Mouse (Mus musculus): ENCODE results near the gene Tfap2a. TPM values are rescaled to one million over a fixed set of nuclear protein-coding genes. Genes with fewer than 3 reads are reported as not detected.

Gene Tfap2a
- polyA plus RNA-seq, 1 experiment from 2014 or later, result 3.4 TPM

- TF ChIP-seq EP300 (optimal IDR thresholded peaks at IDR 0.05) (no peak), CTCF (IDR thresholded peaks at IDR 0.05; ENCODE audit: low read depth) (no peak)
- 5% methylated on average over 11 of the region's 11 CpGs for WGBS
- Histone ChIP-seq H3K36me3 (ENCODE audit: control insufficient read depth, insufficient read depth, low read length) (0 out of 2 replicates have a peak, but pooled peaks cover 2% of the 10 kb centered on the region), H3K27me3 (ENCODE audit: control insufficient read depth, insufficient read depth, low read length) (peaks cover 19% of the 10 kb centered on the region; the same call in 1 of the 2 replicates), H3K4me2 (replicated peaks; ENCODE audit: low read depth) (peak overlapping the region; percentile 70), H3K9me3 (ENCODE audit: control insufficient read depth, low read length) (no peaks in the 10 kb centered on the region), H3K9ac (ENCODE audit: low read length) (peak overlapping the region; percentile 45; the same call in 1 of the 2 replicates), H3K4me1 (replicated peaks; ENCODE audit: control insufficient read depth, insufficient read depth) (no peaks in the 10 kb centered on the region), H3K27ac (replicated peaks) (peak overlapping the region; percentile 81), H3K4me3 (ENCODE audit: low read depth, low read length) (peak overlapping the region; percentile 60)
- ATAC-seq (ENCODE audit: low FRiP score, low TSS enrichment) (no peak), DNase-seq (ENCODE audit: low spot score) (no peak)
Observed at GRCm38 (mm10) chr13:40732085-40732484, 6.1 kb downstream of the Tfap2a start.

- Histone ChIP-seq H3K4me1 (replicated peaks; ENCODE audit: control insufficient read depth, insufficient read depth) (no peaks in the 10 kb centered on the region), H3K36me3 (ENCODE audit: control insufficient read depth, insufficient read depth, low read length) (0 out of 2 replicates have a peak, but pooled peaks cover 2% of the 10 kb centered on the region), H3K27me3 (ENCODE audit: control insufficient read depth, insufficient read depth, low read length) (peaks cover 19% of the 10 kb centered on the region; the same call in 1 of the 2 replicates), H3K4me3 (ENCODE audit: low read depth, low read length) (peak overlapping the region; percentile 60), H3K27ac (replicated peaks) (peak overlapping the region; percentile 91), H3K9me3 (ENCODE audit: control insufficient read depth, low read length) (no peaks in the 10 kb centered on the region), H3K4me2 (replicated peaks; ENCODE audit: low read depth) (peak overlapping the region; percentile 70), H3K9ac (ENCODE audit: low read length) (peak overlapping the region; percentile 66)
- ATAC-seq (ENCODE audit: low FRiP score, low TSS enrichment) (peak; percentile 83), DNase-seq (ENCODE audit: low spot score) (peak; percentile 78)
- peak; percentile 42 for TF ChIP-seq EP300 (optimal IDR thresholded peaks at IDR 0.05)
- TF ChIP-seq CTCF (IDR thresholded peaks at IDR 0.05; ENCODE audit: low read depth), result no peak
- under 1% methylated on average over 67 of the region's 74 CpGs for WGBS
Observed at GRCm38 (mm10) chr13:40731179-40731841, 6.9 kb downstream of the Tfap2a start.

DNA sequence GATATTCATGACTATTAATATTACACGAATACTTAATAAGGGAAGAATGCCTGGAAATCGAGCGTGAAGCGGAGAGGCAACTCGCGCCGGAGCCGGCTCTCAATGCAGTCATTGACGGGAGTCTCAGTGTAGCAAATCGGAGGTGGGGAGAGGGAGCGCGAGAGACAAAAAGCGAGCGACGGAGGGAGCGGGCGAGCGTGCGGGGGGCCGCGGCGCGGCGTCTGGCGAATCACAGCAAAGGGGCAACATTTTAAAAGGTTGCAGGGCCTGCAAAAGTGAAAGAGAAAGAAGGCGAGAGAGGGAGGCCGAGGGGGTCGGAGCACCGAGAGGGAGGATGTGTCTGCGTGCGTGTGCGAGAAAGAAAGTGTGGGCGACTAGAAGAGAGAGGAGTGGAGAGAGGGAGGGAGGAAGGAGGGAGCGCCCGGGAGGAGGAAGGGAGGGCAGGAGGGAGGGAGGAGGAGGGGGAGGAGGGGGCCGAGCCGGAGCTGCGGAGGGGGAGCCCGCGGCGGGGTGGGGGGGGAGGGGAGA is 7.5 kb downstream of the Tfap2a start:
- no peak for DNase-seq (ENCODE audit: low spot score)

DNA sequence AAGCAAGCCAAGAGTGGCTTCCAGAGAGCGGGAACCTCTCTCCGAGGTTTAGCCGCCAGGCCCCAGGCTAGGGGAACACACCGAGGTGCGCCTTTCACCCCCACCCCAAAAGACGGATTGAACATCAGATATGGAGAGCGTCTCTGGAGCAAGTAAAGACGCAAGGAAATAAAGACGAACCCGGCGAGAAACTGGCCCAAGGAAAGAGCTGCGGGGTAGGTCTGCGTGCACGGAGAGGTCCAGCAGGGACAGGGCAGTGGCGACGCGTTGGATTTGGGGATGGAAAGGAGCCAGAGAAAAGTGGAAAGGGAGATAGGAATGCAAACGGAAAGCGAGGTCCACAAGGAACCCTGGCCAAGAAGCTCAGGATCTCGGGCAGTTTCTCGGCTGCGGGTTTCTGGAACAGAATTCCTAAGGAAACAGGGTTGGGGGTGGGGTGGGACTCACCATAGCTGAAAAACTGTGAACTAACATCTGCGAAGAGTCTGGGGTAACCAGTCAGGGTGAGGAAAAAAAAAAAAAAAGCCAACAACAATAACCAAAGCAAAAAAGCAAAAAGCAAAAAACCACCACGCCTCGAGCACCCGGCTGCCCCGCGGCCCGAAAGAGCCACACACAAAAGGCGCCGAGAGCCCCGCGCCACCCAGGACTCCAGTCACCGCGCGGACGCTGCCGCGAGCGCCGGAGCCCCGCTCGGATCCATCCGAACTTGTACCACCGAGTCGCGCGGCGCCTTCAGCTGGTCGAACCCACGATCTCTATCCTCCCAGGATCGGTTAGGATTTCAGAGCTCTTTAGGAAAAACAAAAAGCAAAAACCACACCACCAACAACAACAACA is 8.4 kb downstream of the Tfap2a start:
- peak overlapping the region; percentile 70 for H3K4me2 ChIP-seq (replicated peaks; ENCODE audit: low read depth)
- no peak overlapping the region for H3K27ac ChIP-seq (replicated peaks)
- 1% methylated on average over 52 of the region's 52 CpGs for WGBS
- DNase-seq (ENCODE audit: low spot score) (no peak), ATAC-seq (ENCODE audit: low FRiP score, low TSS enrichment) (no peak)
- H3K27me3 ChIP-seq (ENCODE audit: control insufficient read depth, insufficient read depth, low read length), result peaks cover 12% of the 10 kb centered on the region; the same call in 1 of the 2 replicates
- H3K9ac ChIP-seq (ENCODE audit: low read length), result peak overlapping the region; percentile 51; the same call in 1 of the 2 replicates
- 0 out of 2 replicates have a peak, but pooled peaks cover 2% of the 10 kb centered on the region for H3K36me3 ChIP-seq (ENCODE audit: control insufficient read depth, insufficient read depth, low read length)
- H3K9me3 ChIP-seq (ENCODE audit: control insufficient read depth, low read length), result no peaks in the 10 kb centered on the region
- peak overlapping the region; percentile 60 for H3K4me3 ChIP-seq (ENCODE audit: low read depth, low read length)
- H3K4me1 ChIP-seq (replicated peaks; ENCODE audit: control insufficient read depth, insufficient read depth), result no peaks in the 10 kb centered on the region
- TF ChIP-seq EP300 (optimal IDR thresholded peaks at IDR 0.05), result no peak
- no peak for TF ChIP-seq CTCF (IDR thresholded peaks at IDR 0.05; ENCODE audit: low read depth)

More for the DNA sequence above, 7.5 kb downstream of the Tfap2a start:
- Histone ChIP-seq H3K9me3 (ENCODE audit: control insufficient read depth, low read length) (no peaks in the 10 kb centered on the region), H3K4me1 (replicated peaks; ENCODE audit: control insufficient read depth, insufficient read depth) (no peaks in the 10 kb centered on the region), H3K36me3 (ENCODE audit: control insufficient read depth, insufficient read depth, low read length) (0 out of 2 replicates have a peak, but pooled peaks cover 2% of the 10 kb centered on the region), H3K4me3 (ENCODE audit: low read depth, low read length) (peak overlapping the region; percentile 60), H3K4me2 (replicated peaks; ENCODE audit: low read depth) (peak overlapping the region; percentile 70), H3K27me3 (ENCODE audit: control insufficient read depth, insufficient read depth, low read length) (peaks cover 14% of the 10 kb centered on the region; the same call in 1 of the 2 replicates), H3K27ac (replicated peaks) (peak overlapping the region; percentile 91), H3K9ac (ENCODE audit: low read length) (peak overlapping the region; percentile 57)
- ATAC-seq (ENCODE audit: low FRiP score, low TSS enrichment), result no peak; the same call in 1 of the 2 replicates
- no peak for TF ChIP-seq CTCF (IDR thresholded peaks at IDR 0.05; ENCODE audit: low read depth)
- no peak for TF ChIP-seq EP300 (optimal IDR thresholded peaks at IDR 0.05)
- under 1% methylated on average over 32 of the region's 41 CpGs for WGBS

GRCm38 (mm10) chr13:40729037-40729436 is 9.1 kb downstream of the Tfap2a start:
- TF ChIP-seq CTCF (IDR thresholded peaks at IDR 0.05; ENCODE audit: low read depth), result no peak
- no peak for TF ChIP-seq EP300 (optimal IDR thresholded peaks at IDR 0.05)
- Histone ChIP-seq H3K4me3 (ENCODE audit: low read depth, low read length) (peak overlapping the region; percentile 60), H3K4me2 (replicated peaks; ENCODE audit: low read depth) (peak overlapping the region; percentile 70)

More at GRCm38 (mm10) chr13:40729037-40729436, 9.1 kb downstream of the Tfap2a start:
- Histone ChIP-seq H3K27me3 (ENCODE audit: control insufficient read depth, insufficient read depth, low read length) (peaks cover 9% of the 10 kb centered on the region; the same call in 1 of the 2 replicates), H3K9ac (ENCODE audit: low read length) (peak overlapping the region; percentile 51; the same call in 1 of the 2 replicates), H3K4me1 (replicated peaks; ENCODE audit: control insufficient read depth, insufficient read depth) (no peaks in the 10 kb centered on the region), H3K9me3 (ENCODE audit: control insufficient read depth, low read length) (no peaks in the 10 kb centered on the region), H3K27ac (replicated peaks) (no peak overlapping the region), H3K36me3 (ENCODE audit: control insufficient read depth, insufficient read depth, low read length) (0 out of 2 replicates have a peak, but pooled peaks cover 2% of the 10 kb centered on the region)
- no peak for DNase-seq (ENCODE audit: low spot score)
- ATAC-seq (ENCODE audit: low FRiP score, low TSS enrichment), result no peak
- WGBS, result 6% methylated on average over 13 of the region's 13 CpGs

Measured in stomach, postnatal 0 days (tissue).